Mouse (Mus musculus) cortical plate, adult 2 months (tissue): Measurements from ENCODE around the gene Disc1. TPM values are rescaled to one million over a fixed set of nuclear protein-coding genes. Genes with fewer than 3 reads are reported as not detected.

Experiments
- H3K27ac ChIP-seq: fragments of 200-500 bp; 2 replicates; pipeline ENCODE4 v1.5.1; 2012; ENCODE audit warnings: low read length, control low read depth, inconsistent platforms; ENCODE audit not compliant: insufficient read depth
- H3K4me1 ChIP-seq: fragments of 200-500 bp; 2 replicates; pipeline ENCODE4 v1.6.1; 2011; ENCODE audit warnings: low read length; ENCODE audit not compliant: control insufficient read depth, insufficient read depth
- H3K4me3 ChIP-seq: fragments of 200-500 bp; 2 replicates; pipeline ENCODE4 v1.5.1; 2011; ENCODE audit warnings: mild to moderate bottlenecking, low read length, control low read depth; ENCODE audit not compliant: insufficient read depth
- CTCF ChIP-seq: fragments of 200-500 bp; IDR thresholded peaks from 2 replicates; pipeline ENCODE4 v1.5.1; 2011; ENCODE audit warnings: mild to moderate bottlenecking, control low read depth, low read length; ENCODE audit not compliant: insufficient read depth; ENCODE audit errors: extremely low read depth
- POLR2A ChIP-seq: fragments of 200-500 bp; IDR thresholded peaks from 2 replicates; pipeline ENCODE4 v1.6.1; 2011; ENCODE audit warnings: mild to moderate bottlenecking, low read length, control low read depth; ENCODE audit not compliant: insufficient read depth; ENCODE audit errors: extremely low read depth
- polyA plus RNA-seq: library from polyadenylated mRNA; depleted of rRNA; stranded (reverse); fragments of >200 nt; gene quantifications from 2 replicates; pipeline ENCODE4 v1.2.3, GENCODE M21; 2012

Disc1 gene
- polyA plus RNA-seq, 1 experiment = 0.65 TPM

DNA sequence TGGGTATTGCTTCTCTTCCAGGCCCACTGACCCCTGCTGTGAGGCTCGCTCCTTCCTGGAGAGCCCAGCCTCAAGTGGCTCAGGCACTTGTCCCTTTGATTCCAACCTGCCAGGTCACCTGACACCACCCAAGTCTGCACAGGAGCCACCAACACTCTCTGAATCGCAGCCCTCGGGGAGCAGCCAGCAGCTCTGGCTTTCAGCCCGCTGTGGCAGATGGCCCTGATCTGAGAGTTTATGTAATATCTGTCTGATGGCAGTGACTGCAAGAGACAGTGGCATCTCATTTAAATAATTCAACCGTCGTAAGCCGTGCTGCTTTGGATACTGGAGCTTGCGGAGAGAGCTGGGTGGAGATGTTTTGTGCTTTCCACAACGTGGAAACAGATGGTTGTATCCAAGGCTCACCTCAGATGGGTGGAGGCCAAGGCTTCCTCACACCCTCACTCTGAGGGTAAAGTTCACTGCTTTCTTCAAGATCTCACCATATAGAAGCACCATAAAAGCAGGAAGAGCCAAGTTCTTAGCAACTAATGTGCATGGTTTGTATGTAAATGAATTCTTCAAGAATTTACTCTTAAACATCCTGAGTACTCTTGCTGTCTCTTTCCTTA lies 24.9 kb downstream of the Disc1 start:
- H3K4me1 ChIP-seq = no peaks in the 10 kb centered on the region
- no peak overlapping the region for H3K4me3 ChIP-seq
- H3K27ac ChIP-seq = no peak overlapping the region
- TF ChIP-seq POLR2A (no peak), CTCF (no peak)

DNA sequence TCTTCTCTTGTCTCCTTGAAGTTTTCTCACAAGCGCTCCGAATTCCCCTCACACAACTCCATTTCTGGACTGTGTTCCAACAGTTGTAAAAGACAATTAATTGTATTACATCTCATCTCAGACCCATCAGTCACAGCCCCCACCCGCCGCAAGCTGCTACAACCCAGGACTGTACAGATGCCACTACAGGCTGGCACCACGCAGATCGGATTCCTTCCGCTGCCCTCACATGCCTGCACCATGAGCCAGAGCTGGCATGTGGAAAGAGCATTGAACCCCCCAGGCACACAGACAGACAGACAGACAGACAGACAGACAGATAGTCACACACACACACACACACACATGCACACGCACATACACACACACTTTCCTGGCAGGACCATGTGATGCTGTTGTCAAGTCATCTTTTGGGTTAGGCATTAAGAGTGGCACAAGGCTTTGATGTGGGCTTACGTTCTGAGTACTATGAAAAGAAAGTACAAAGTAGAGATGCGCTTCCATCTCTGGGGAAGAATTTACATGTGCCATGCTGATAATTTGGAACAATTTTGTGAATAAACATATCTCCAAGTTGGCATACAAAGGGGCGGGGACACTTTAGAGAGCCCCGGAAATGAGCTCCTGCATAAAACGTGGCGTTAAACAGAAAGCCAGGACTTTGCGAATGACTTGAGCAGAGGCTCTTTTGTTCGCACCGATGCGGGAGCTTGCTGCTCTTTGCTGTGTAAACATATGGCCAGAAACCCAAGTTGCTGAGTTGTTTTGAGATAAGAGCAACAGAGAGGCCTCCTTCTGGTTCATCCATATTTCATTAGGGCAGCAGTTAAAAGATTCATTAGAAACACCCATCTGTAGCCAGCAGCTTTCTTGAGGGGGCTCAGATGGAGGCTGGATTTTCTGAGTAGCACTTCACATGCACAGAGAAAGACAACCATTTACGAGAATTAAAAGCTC lies 26.7 kb downstream of the Disc1 start:
- Histone ChIP-seq H3K4me1 (no peaks in the 10 kb centered on the region), H3K4me3 (no peak overlapping the region), H3K27ac (no peak overlapping the region)
- TF ChIP-seq CTCF = no peak
- TF ChIP-seq POLR2A = no peak

- Histone ChIP-seq H3K4me1 (no peaks in the 10 kb centered on the region), H3K27ac (peak overlapping the region; percentile 22; the same call in 1 of the 2 replicates), H3K4me3 (no peak overlapping the region)
- TF ChIP-seq POLR2A (no peak), CTCF (no peak)
Observed at GRCm38 (mm10) chr8:125083746-125084145, 29.8 kb downstream of the Disc1 start.

DNA sequence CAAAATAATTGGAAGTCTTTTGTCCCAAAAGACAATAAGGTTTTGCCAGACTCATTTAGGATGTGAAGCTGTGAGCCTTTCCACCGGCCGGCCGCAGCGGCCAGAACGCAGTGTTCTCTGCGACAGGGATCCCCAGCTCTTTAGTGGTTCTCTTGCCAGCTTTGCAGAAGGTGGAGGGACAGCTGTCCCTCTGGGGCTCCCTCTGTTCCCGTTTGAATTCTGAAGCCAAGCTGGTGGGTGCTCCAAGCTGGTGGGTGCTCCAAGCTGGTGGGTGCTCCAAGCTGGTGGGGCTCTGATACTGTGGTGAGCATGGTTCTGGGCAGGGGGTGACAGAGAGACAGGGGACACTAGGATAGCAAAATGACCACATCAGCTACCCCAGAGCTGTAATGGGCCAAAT lies 30.5 kb downstream of the Disc1 start:
- TF ChIP-seq CTCF (no peak), POLR2A (no peak)
- Histone ChIP-seq H3K4me3 (no peak overlapping the region), H3K27ac (no peak overlapping the region), H3K4me1 (no peaks in the 10 kb centered on the region)

GRCm38 (mm10) chr8:125090889-125091740 lies 37.1 kb downstream of the Disc1 start:
- TF ChIP-seq POLR2A = no peak
- no peak for TF ChIP-seq CTCF
- Histone ChIP-seq H3K4me1 (no peaks in the 10 kb centered on the region), H3K27ac (no peak overlapping the region), H3K4me3 (no peak overlapping the region)

DNA sequence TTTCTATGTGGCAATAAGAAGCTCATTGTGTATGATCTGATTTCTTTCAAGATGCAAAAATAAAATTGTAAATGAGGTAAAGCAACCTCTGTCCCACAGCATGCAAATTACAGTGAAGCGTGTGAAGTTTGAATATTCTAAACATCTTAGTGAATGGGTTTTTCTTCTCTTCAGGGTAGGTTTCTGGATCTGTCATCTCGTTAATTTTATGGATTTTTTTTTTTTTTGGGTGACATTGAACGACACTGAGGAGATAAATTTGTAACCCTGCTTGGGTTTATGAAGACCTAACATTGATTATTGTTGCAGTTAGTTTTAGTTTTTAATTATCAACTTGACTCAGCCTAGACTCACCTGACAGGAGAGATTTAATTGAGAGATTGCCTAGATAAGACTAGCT lies 43.1 kb downstream of the Disc1 start:
- H3K4me1 ChIP-seq = no peaks in the 10 kb centered on the region
- TF ChIP-seq CTCF (no peak), POLR2A (no peak)
- no peak overlapping the region for H3K4me3 ChIP-seq
- no peak overlapping the region for H3K27ac ChIP-seq

DNA sequence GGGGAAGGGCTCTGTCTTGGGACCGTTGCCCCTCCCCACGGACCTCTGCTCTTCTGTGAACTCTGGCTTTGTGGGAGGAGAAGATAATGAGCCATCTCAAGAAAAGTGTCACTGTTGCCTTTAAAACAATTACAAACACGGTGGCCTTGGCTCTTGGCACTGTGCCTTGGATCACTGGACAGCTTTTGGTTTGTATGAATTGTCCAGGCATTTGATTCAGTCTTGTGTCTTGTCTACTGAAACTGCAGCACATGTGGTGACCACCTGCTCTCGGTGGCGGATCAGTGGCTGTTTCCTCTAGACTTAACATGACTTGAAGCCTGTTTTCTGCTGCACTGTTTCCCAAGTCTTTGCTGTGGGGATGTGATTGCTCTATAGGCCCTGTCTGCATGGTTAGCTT lies 44.1 kb downstream of the Disc1 start:
- Histone ChIP-seq H3K27ac (no peak overlapping the region), H3K4me3 (no peak overlapping the region), H3K4me1 (no peaks in the 10 kb centered on the region)
- TF ChIP-seq POLR2A (no peak), CTCF (no peak)

- TF ChIP-seq POLR2A (no peak), CTCF (no peak)
- H3K4me3 ChIP-seq = no peak overlapping the region
- H3K4me1 ChIP-seq = no peaks in the 10 kb centered on the region
Observed at GRCm38 (mm10) chr8:125102303-125102702, 48.3 kb downstream of the Disc1 start.

GRCm38 (mm10) chr8:125113171-125113570 lies 59.2 kb downstream of the Disc1 start:
- TF ChIP-seq POLR2A (no peak), CTCF (no peak)
- no peak overlapping the region for H3K27ac ChIP-seq

More at GRCm38 (mm10) chr8:125102303-125102702, 48.3 kb downstream of the Disc1 start:
- no peak overlapping the region for H3K27ac ChIP-seq

GRCm38 (mm10) chr8:125113831-125114230 lies 59.8 kb downstream of the Disc1 start:
- Histone ChIP-seq H3K4me1 (no peaks in the 10 kb centered on the region), H3K4me3 (no peak overlapping the region), H3K27ac (no peak overlapping the region)
- TF ChIP-seq POLR2A = no peak
- TF ChIP-seq CTCF = no peak

More at GRCm38 (mm10) chr8:125113171-125113570, 59.2 kb downstream of the Disc1 start:
- H3K4me3 ChIP-seq = no peak overlapping the region
- no peaks in the 10 kb centered on the region for H3K4me1 ChIP-seq
